In genomic region chr17:29084656-29085055, GRCm38 (mm10) we compare ENCODE assay signal across 8 mouse cellular contexts. TPM values are rescaled to one million over a fixed set of nuclear protein-coding genes. Genes with fewer than 3 reads are reported as not detected.
"Had no signal": no experiment of that assay in that cellular context is flagged by ENCODE, and none has a peak within 500 bp of the region (broad histone marks: within the 10 kb centered on the region; RNA-seq: fewer than 3 reads in every experiment).

No protein-coding gene starts in this region.

- DNase-seq: kidney, adult 11 months; kidney, adult 9 months; kidney, postnatal 36 days; left cerebral cortex, postnatal 4 days; midbrain, embryonic 14.5 days; right cerebral cortex, postnatal 4 days had no signal

RNA-seq across cellular contexts. Expression of gene Rab44, which starts 29.3 kb away (rescaled TPM):
- total RNA-seq: left cerebral cortex, adult 18-20 months; liver, adult 2 months had no signal
